Mouse (Mus musculus) retina, postnatal 1 day (tissue): ENCODE measurements at regions not wholly inside any gene's neighbourhood (a gene's known extent, or its start where the extent isn't known, plus 50 kb on each side); places are given as distances from the start of the nearest gene placed in this dataset.

ENCODE experiments used
- DNase-seq: peaks from one replicate; pipeline ENCODE4 v3.0.0-alpha.2; 2012

GRCm38 (mm10) chr6:110439509-110439908 is 205.9 kb upstream of the Grm7 start:
- no peak for DNase-seq

- DNase-seq: no peak
Measured at GRCm38 (mm10) chr6:110463370-110463769, 182.0 kb upstream of the Grm7 start.

GRCm38 (mm10) chr6:110467661-110468060 is 177.7 kb upstream of the Grm7 start:
- no peak for DNase-seq

- DNase-seq: no peak
Measured at GRCm38 (mm10) chr6:110505861-110506260, 139.5 kb upstream of the Grm7 start.

- peak; percentile 4 for DNase-seq
Measured at GRCm38 (mm10) chr6:110510494-110510893, 134.9 kb upstream of the Grm7 start.

GRCm38 (mm10) chr6:110538731-110539191 is 106.6 kb upstream of the Grm7 start:
- no peak for DNase-seq

- peak; percentile 52 for DNase-seq
Measured at GRCm38 (mm10) chr6:110545542-110545941, 99.8 kb upstream of the Grm7 start.

- no peak for DNase-seq
Measured at GRCm38 (mm10) chr6:110554847-110555246, 90.5 kb upstream of the Grm7 start.

GRCm38 (mm10) chr6:110559656-110560055 is 85.7 kb upstream of the Grm7 start:
- DNase-seq: peak; percentile 80

GRCm38 (mm10) chr6:110560426-110560825 is 85.0 kb upstream of the Grm7 start:
- peak; percentile 30 for DNase-seq

GRCm38 (mm10) chr6:110577216-110577615 is 68.2 kb upstream of the Grm7 start:
- no peak for DNase-seq
